Mouse (Mus musculus): ENCODE data around the gene AC124108.1.

AC124108.1 gene

DNA sequence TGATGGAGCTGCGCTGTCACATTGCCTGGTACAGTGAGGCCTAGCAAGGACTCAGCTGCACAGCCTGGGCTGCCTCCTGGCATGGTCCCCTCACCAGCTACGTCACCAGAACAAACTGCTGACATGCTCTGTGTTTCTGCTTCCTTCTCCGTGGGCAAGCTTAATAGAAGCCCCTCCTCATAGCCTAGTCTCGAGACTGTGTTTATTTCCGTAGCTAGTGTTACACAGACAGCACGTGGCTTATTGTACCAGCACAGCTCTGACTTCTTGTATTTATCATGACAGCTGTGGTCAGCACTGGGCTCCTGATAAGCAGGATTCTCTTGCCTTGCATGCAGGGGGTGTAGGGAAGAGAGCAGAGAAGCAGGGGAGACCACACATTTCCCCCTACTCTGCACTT, 54.9 kb downstream of the AC124108.1 start:
- DNase-seq (ENCODE audit: extremely low spot score), result no peak

GRCm38 (mm10) chr1:132246641-132247040, 55.4 kb downstream of the AC124108.1 start:
- DNase-seq (ENCODE audit: extremely low spot score), result no peak

DNA sequence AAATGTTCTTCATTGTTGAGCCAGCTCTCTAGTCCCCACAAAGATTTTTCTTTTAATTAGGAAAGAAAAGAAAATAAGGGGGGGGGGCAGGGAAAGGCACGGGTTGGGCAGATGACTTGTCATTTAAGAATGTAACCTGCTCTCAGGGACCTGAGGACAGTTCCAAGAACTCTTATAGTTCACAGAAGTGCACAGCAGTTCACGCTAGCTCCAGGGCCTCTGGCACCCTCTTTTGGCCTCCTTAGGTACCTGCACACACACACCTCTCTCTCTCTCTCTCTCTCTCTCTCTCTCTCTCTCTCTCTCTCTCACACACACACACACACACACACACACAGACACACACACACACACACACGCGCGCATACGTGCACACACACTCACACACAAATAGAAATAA, 63.2 kb downstream of the AC124108.1 start:
- no peak for DNase-seq (ENCODE audit: extremely low spot score)
